Mouse (Mus musculus): ENCODE data around the gene Wsb1. TPM values are rescaled to one million over a fixed set of nuclear protein-coding genes. Genes with fewer than 3 reads are reported as not detected.
"Not testable (repeated sequence)": the region's sequence is repeated elsewhere in the genome, so short reads cannot be mapped to it uniquely, and the experiment has no call there.

Gene Wsb1
- total RNA-seq, 2 experiments from 2014 or later = 13.4 to 17.8 TPM

GRCm38 (mm10) chr11:79273757-79274156, 19.3 kb upstream of the Wsb1 start:
- no peak for DNase-seq (ENCODE audit: low spot score)
- intact Hi-C loops (cut with DNase I) = no loop called here

DNA sequence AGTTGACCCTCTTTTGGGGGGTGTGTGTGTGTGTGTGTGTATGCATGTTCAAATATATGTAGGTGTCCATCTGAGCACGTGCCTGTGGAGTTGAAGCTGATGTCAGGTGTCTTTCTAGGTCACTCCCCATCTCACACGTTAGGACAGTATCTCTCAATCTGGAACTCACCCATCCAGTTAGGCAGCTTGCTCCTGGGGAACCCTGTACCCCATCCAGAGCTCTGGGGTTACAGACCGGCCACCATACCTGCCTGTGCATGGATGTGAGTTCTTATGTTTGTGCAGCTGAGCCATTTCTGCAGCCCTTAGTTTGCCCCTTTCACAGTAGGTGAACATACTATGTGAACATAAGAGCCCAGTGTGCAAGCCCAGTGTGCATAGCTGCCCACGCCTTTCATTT, 18.6 kb upstream of the Wsb1 start:
- no peak for DNase-seq (ENCODE audit: low spot score)
- intact Hi-C loops (cut with DNase I) = no loop called here

GRCm38 (mm10) chr11:79267171-79267570, 12.7 kb upstream of the Wsb1 start:
- intact Hi-C loops (cut with DNase I) = no loop called here

DNA sequence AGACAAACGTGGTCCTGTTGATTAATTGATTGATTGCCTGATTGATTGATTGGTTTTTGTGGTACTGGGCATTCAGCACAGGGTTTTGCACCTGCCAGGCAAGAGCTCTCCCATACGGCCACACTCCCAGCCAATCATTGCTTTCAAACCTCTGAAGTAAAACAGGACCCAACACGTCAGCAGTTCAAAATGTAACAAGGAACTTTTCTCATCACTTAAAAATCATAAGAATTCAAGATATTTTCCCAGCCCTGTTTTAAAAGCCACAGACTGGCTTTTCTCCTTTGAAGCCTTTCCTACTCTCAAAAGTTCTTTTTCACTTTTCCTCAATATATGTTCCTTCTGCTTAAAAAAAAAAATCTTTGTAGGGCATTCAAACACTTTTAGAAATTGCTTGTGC, 9.9 kb upstream of the Wsb1 start:
- DNase-seq (ENCODE audit: low spot score) = no peak
- intact Hi-C loops (cut with DNase I) = no loop called here

More at GRCm38 (mm10) chr11:79267171-79267570, 12.7 kb upstream of the Wsb1 start:
- DNase-seq (ENCODE audit: low spot score) = peak; percentile 55

DNA sequence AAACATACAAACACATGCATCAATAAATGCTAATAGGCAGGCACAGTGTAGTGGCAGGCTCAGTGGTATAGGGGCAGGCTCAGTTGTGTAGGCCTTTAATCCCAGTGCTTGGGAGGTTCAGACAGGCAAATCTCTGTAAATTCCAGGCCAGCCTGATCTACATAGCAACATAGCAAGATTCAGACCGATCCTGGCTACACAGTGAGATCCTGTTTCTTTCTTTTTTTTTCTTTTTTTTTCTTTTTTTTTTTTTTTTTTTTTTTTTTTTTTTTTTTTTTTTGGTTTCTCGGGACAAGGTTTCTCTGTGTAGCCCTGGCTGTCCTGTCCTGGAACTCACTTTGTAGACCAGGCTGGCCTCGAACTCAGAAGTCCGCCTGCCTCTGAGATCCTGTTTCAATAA, 5.7 kb upstream of the Wsb1 start:
- intact Hi-C loops (cut with DNase I) = not testable (repeated sequence)

DNA sequence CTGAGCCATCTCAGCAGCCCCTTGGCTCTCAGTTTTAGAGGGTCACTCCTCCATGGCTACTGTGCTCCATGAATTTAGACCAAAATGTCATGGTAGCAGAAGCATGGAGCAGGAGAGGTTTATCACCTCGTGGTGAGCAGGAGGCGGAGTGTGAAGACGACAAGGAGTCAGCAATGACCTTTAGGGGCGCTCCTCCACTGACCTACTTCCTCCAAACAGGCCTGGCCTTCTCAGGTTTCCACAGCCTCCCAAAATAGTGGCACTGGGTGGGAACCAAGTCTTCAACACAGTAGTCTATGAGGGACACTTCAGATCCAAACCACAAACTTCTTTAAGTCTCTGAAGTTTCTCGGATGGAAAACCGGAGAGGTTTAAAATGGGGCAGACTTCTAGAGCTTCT, 4.3 kb upstream of the Wsb1 start:
- no peak for DNase-seq (ENCODE audit: low spot score)
- intact Hi-C loops (cut with DNase I) = no loop called here

More for the DNA sequence above, 5.7 kb upstream of the Wsb1 start:
- not testable (repeated sequence) for DNase-seq (ENCODE audit: low spot score)

DNA sequence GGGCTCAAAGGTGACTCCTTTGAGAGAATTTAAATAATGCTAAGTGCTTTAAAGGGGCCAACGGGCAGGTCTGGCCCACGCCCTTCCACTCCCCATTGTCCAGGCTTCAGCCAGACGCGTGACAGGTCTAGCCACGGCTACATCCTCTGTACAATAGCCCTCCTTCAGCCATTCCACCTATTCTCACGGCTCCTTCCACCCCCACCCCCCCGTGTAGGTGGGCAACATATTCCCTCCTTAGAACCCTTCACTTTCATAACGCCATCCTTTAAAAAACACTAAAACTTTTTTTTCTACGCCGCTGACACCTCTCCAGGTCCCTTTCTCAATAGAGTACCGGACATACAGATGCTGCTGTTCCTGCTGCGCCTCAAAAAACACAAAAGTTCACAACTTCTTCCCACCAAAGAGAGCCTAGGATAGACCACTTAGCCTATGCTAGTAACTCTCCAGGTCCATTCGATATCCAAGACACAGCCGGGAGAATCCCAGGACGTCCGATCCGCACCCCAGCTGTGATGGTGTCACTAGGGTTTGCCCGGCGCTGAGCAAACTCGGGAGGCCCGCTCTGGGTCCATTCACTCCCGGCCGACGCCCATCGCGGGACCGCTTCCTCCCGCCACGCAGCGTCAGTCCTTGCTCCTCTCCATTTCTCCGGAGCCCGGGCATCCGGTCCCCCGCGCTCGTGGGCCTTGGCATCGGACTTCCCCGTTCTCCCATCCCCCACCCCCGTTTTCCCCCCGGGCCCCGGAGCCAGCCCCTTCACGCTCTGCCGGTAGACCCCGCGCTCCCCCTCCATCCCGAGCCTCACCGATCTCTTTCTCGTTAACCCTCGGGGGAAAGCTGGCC, 705 bp downstream of the Wsb1 start:
- intact Hi-C loops (cut with DNase I) = loop anchor here (5.0 kb wide), 1 partner anchor 39 kb away; no protein-coding TSS in a partner anchor
- peak; percentile 31 for DNase-seq (ENCODE audit: low spot score)

DNA sequence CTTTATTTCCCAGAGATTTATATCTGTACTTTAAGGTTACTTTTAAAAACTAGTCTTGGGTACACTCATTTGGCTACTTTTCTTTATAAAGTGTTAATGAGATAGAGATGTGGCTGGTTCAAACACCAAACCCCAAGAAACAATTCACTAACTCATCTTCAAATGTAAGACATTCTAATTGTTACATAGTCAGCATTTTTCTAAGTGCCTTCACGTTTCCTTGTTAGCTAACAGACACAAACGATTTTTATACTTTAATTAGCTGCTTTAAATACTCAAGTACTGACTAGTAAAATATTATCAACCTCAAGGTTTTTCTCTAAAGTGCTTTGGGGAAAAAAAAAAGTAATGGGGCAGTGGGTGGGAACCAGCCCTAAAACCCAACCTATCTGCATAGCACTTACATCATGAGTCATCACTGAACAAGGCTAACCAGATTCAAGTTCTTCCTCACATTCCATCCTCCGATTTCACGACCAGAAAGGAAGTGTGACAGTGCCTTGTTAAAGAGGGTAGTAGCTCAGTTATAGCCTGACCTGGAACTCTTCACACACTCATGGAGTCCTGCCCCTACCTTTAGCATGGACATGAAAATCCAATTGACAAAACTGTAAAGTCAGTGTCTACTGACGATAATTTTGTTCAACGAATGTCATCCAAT, 1.5 kb downstream of the Wsb1 start:
- DNase-seq (ENCODE audit: low spot score) = no peak
- intact Hi-C loops (cut with DNase I) = loop anchor here (5.0 kb wide), 1 partner anchor 39 kb away; no protein-coding TSS in a partner anchor

- no peak for DNase-seq (ENCODE audit: low spot score)
- intact Hi-C loops (cut with DNase I) = no loop called here
These were observed 15.4 kb downstream of the Wsb1 start for GRCm38 (mm10) chr11:79239024-79239423.

DNA sequence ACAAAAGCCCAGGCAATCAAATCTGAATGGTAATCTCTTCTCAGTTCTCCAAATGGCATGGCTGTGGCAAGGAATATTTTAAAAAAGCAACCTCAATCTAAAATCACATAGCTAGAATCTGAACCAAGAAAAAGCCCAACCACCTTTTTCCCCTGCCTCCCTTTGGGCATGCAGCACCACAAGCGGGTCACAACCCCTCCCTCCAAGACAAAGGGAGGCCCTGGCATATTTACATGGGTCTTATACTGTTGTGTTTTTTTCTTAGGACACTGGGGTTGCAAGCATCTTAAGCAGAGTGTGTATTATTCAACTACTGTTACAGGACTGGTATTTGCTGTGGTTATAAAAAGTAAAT, 16.1 kb downstream of the Wsb1 start:
- intact Hi-C loops (cut with DNase I) = no loop called here
- no peak for DNase-seq (ENCODE audit: low spot score)

- intact Hi-C loops (cut with DNase I) = no loop called here
- DNase-seq (ENCODE audit: low spot score) = no peak
These were observed 16.6 kb downstream of the Wsb1 start for GRCm38 (mm10) chr11:79237644-79238397.

GRCm38 (mm10) chr11:79230251-79230570, 24.3 kb downstream of the Wsb1 start:
- no peak for DNase-seq (ENCODE audit: low spot score)
- intact Hi-C loops (cut with DNase I) = no loop called here

DNA sequence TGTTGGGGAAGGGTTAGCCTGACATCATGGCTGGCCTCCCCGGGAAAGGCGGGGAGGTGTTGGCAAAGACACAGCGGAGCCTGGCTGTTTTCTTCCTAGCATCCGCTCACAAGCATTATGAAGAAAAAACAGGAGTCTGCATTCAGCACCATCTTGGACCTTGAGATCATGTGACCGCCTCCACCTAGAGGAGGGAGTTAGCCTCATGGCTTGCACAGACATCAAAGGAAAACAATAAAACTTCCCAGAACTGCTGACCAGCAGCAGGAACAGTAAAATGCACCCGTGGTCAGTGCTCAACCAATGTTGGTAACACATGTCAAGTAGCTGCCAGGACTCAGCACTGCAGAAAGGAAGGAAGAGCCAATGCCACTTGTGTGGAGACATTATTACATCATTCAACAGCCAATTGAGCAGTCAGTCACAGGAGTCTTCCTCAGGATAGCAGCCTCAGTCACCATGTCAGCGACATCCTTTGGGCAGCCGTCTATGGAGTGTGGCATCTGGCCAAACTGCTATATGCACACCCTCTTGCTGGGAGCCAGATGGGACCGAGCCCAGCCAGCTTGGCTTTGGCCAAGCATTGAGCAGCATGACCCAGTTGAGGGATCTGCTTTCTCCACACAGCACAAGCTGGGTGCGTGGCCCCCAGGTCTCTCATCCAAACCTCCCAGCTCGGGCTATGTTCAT, 24.8 kb downstream of the Wsb1 start:
- intact Hi-C loops (cut with DNase I) = no loop called here

DNA sequence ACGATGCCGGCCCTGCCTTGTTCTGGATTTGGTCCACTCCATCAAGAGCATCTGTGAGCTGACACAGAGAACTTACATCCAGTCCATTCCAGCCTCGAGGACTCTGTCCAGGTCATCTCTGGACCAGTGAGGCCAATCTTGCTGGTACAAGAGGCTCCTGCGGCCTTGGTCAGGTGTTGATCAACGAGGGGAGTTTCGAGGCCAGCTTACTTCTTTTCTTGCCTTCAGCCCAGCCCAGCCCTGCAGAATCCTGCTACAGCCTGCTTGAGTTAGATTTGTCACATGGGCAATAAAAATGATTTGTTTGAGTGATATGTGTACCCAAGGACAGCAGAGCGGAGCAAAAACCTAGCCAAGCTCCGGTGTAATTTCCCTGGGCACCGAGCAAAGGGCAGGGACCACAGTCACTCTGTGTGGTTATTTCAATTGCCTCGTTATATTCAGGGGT, 25.4 kb downstream of the Wsb1 start:
- intact Hi-C loops (cut with DNase I) = no loop called here
- DNase-seq (ENCODE audit: low spot score) = no peak

More for the DNA sequence above, 24.8 kb downstream of the Wsb1 start:
- no peak for DNase-seq (ENCODE audit: low spot score)

- no peak for DNase-seq (ENCODE audit: low spot score)
- intact Hi-C loops (cut with DNase I) = no loop called here
These were observed 26.4 kb downstream of the Wsb1 start for GRCm38 (mm10) chr11:79228089-79228488.

- intact Hi-C loops (cut with DNase I) = loop anchor here (2.0 kb wide), 1 partner anchor 17 kb away; no protein-coding TSS in a partner anchor
- DNase-seq (ENCODE audit: low spot score) = no peak
These were observed 28.9 kb downstream of the Wsb1 start for GRCm38 (mm10) chr11:79225371-79226155.

- intact Hi-C loops (cut with DNase I) = loop anchor here (1.0 to 2.0 kb wide), 4 partner anchors 18 to 174 kb away; partner anchors contain the start of gene Gm9964
- DNase-seq (ENCODE audit: low spot score) = peak; percentile 89
These were observed 29.8 kb downstream of the Wsb1 start for GRCm38 (mm10) chr11:79224562-79225280.

DNA sequence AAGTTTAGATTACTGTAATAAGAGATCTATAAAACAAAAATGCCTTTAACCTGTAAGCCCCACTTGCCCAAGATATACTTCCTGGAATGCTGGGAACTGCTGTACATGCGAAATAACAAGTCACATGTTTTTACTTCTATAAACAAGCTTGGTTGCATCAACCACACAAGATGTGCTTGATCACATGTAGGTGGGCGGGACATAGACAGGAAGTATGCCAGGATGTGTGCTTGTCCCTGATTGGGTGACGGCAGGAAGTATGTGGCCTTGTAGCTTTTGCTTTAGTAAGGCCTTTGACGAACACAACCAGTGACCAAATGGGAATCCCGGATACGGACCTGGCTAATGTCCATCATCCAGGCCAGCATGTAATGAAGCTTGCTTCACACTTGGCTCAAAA, 31.1 kb downstream of the Wsb1 start:
- no peak for DNase-seq (ENCODE audit: low spot score)
- intact Hi-C loops (cut with DNase I) = no loop called here

DNA sequence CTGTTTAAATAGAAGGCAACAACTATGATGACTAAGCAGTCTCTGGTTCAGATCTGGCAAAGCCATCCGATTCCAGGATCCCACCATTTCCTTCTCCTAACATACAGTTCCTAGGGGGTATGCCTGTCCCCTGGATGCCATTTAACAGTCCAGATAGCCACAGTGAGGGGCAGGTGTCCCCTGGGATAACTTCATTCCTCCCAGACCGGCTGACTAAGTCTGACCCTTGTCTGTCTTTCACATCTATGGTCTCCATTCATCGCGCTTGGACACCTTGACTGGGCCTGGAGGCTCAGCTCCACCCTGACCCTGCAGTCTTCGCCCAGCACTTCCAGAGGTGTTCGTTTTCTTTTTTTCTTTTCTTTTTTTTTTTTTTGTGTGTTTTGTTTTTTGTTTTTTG, 31.8 kb downstream of the Wsb1 start:
- DNase-seq (ENCODE audit: low spot score) = no peak
- intact Hi-C loops (cut with DNase I) = no loop called here

All from heart, postnatal 25 days (tissue).